Mouse (Mus musculus) midbrain, embryonic 13.5 days (tissue): Measurements from ENCODE around the gene Cdc37l1. TPM values are rescaled to one million over a fixed set of nuclear protein-coding genes. Genes with fewer than 3 reads are reported as not detected.
A peak's percentile ranks its signal among the peaks of the same experiment; 100 is the strongest.

Experiments
- ATAC-seq: fragments of 200-750 bp; cut with Nextera tagmentation; 2 replicates; pipeline ENCODE4 v1.8.0; 2017; ENCODE audit warnings: mild to moderate bottlenecking, moderate TSS enrichment, moderate library complexity
- H3K27ac ChIP-seq: fragments of 300-500 bp; sonication (generic); 2 replicates; pipeline ENCODE4 v1.5.1; 2015; ENCODE audit warnings: inconsistent platforms, mild to moderate bottlenecking, moderate library complexity
- H3K27me3 ChIP-seq: fragments of 300-500 bp; sonication (generic); 2 replicates; pipeline ENCODE4 v1.6.1; 2015; ENCODE audit warnings: mild to moderate bottlenecking, inconsistent platforms
- H3K36me3 ChIP-seq: fragments of 300-500 bp; sonication (generic); 2 replicates; pipeline ENCODE4 v1.6.1; 2015; ENCODE audit warnings: mild to moderate bottlenecking, inconsistent platforms
- H3K4me1 ChIP-seq: fragments of 300-500 bp; sonication (generic); replicated peaks from 2 replicates; pipeline ENCODE4 v1.6.1; 2015; ENCODE audit warnings: inconsistent platforms
- H3K4me2 ChIP-seq: fragments of 300-500 bp; sonication (generic); replicated peaks from 2 replicates; pipeline ENCODE4 v1.6.1; 2015; ENCODE audit warnings: moderate library complexity, mild to moderate bottlenecking, inconsistent platforms
- H3K4me3 ChIP-seq: fragments of 300-500 bp; sonication (generic); replicated peaks from 2 replicates; pipeline ENCODE4 v1.5.1; 2015; ENCODE audit warnings: mild to moderate bottlenecking, inconsistent platforms
- H3K9ac ChIP-seq: fragments of 300-500 bp; sonication (generic); replicated peaks from 2 replicates; pipeline ENCODE4 v1.6.1; 2015; ENCODE audit warnings: mild to moderate bottlenecking, inconsistent platforms
- H3K9me3 ChIP-seq: fragments of 300-500 bp; sonication (generic); 2 replicates; pipeline ENCODE4 v1.6.1; 2016; ENCODE audit warnings: mild to moderate bottlenecking, inconsistent platforms
- WGBS: fragments of 180-500 bp; shearing (Covaris S2); methylation state at CpG from one replicate; pipeline ENCODE4 v1.1.7; 2015; 5-methylcytosine and 5-hydroxymethylcytosine counted together
- polyA plus RNA-seq: library from polyadenylated mRNA; unstranded; fragments of >200 nt; fragmentation: Nextera tagmentation; extraction: Ambion mirVana; gene quantifications from 2 replicates; pipeline ENCODE4 v1.2.1, GENCODE M21; 2015

Cdc37l1 gene
- polyA plus RNA-seq, 1 experiment from 2014 or later: 51.6 TPM

GRCm38 (mm10) chr19:29009046-29009445 is 18.9 kb downstream of the Cdc37l1 start:
- WGBS: 94% methylated on average over 11 of the region's 11 CpGs
- Histone ChIP-seq H3K36me3 (peaks cover 58% of the 10 kb centered on the region), H3K27me3 (no peaks in the 10 kb centered on the region), H3K4me1 (no peaks in the 10 kb centered on the region), H3K9me3 (no peaks in the 10 kb centered on the region), H3K4me3 (no peak overlapping the region), H3K4me2 (no peak overlapping the region), H3K9ac (no peak overlapping the region), H3K27ac (no peak overlapping the region)
- ATAC-seq: no peak

- ATAC-seq: no peak
- H3K4me2 ChIP-seq: no peak overlapping the region
- no peak overlapping the region for H3K4me3 ChIP-seq
- H3K9ac ChIP-seq: no peak overlapping the region
- peaks cover 67% of the 10 kb centered on the region for H3K36me3 ChIP-seq
- 92% methylated on average over 12 of the region's 12 CpGs for WGBS
- H3K9me3 ChIP-seq: no peaks in the 10 kb centered on the region
- no peaks in the 10 kb centered on the region for H3K27me3 ChIP-seq
- no peak overlapping the region for H3K27ac ChIP-seq
- no peaks in the 10 kb centered on the region for H3K4me1 ChIP-seq
Observed at GRCm38 (mm10) chr19:29011355-29011990, 21.3 kb downstream of the Cdc37l1 start.

DNA sequence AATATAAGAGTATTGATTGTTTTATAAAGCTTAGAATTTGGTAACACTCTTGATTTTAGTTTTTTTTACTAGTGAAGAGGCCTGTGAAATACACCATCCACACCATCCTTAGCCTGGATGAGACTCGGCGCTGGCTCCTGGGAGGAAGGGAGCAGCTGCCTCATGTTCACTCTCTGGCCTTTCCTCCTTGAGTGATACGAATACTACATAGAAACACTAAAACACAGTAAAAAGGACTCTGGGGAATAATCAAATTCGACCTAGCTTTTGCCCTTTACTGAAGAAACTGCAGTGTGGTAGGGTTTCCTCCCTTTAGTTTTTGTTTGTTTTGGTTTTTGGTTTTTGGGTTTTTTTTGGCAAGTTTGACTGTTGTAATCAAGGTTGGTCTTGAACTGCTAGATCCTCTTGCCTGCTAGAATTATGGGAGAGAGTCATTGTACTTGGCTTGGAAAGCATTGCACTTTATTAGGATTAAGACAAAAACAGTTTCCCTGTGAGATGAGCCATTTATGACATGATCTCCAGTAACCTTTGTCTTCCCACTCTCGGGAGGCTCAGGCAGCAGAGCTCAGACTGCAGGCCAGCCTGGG is 24.4 kb downstream of the Cdc37l1 start:
- Histone ChIP-seq H3K27ac (no peak overlapping the region), H3K4me1 (no peaks in the 10 kb centered on the region), H3K4me3 (no peak overlapping the region), H3K9me3 (no peaks in the 10 kb centered on the region), H3K4me2 (no peak overlapping the region), H3K27me3 (no peaks in the 10 kb centered on the region), H3K36me3 (peaks cover 68% of the 10 kb centered on the region), H3K9ac (no peak overlapping the region)
- 90% methylated on average over 5 of the region's 5 CpGs for whole genome bisulfite sequencing
- ATAC-seq: no peak

- no peaks in the 10 kb centered on the region for H3K4me1 ChIP-seq
- H3K4me3 ChIP-seq: no peak overlapping the region
- no peaks in the 10 kb centered on the region for H3K9me3 ChIP-seq
- 89% methylated on average over 8 of the region's 8 CpGs for WGBS
- H3K27me3 ChIP-seq: no peaks in the 10 kb centered on the region
- no peak overlapping the region for H3K9ac ChIP-seq
- H3K36me3 ChIP-seq: peaks cover 74% of the 10 kb centered on the region
- no peak for ATAC-seq
- H3K4me2 ChIP-seq: no peak overlapping the region
- H3K27ac ChIP-seq: no peak overlapping the region
Observed at GRCm38 (mm10) chr19:29015410-29016203, 25.5 kb downstream of the Cdc37l1 start.

GRCm38 (mm10) chr19:29016204-29016765 is 26.1 kb downstream of the Cdc37l1 start:
- no peak overlapping the region for H3K4me3 ChIP-seq
- no peak overlapping the region for H3K9ac ChIP-seq
- 92% methylated on average over 5 of the region's 5 CpGs for WGBS
- no peaks in the 10 kb centered on the region for H3K9me3 ChIP-seq
- no peaks in the 10 kb centered on the region for H3K27me3 ChIP-seq
- H3K4me2 ChIP-seq: no peak overlapping the region
- H3K27ac ChIP-seq: no peak overlapping the region
- peaks cover 74% of the 10 kb centered on the region for H3K36me3 ChIP-seq
- no peaks in the 10 kb centered on the region for H3K4me1 ChIP-seq
- ATAC-seq: no peak

GRCm38 (mm10) chr19:29016786-29017185 is 26.6 kb downstream of the Cdc37l1 start:
- no peaks in the 10 kb centered on the region for H3K9me3 ChIP-seq
- H3K4me1 ChIP-seq: no peaks in the 10 kb centered on the region
- no peaks in the 10 kb centered on the region for H3K27me3 ChIP-seq
- H3K27ac ChIP-seq: no peak overlapping the region
- no peak for ATAC-seq
- 91% methylated on average over 5 of the region's 5 CpGs for WGBS
- no peak overlapping the region for H3K4me3 ChIP-seq
- no peak overlapping the region for H3K9ac ChIP-seq
- no peak overlapping the region for H3K4me2 ChIP-seq
- H3K36me3 ChIP-seq: peaks cover 74% of the 10 kb centered on the region

DNA sequence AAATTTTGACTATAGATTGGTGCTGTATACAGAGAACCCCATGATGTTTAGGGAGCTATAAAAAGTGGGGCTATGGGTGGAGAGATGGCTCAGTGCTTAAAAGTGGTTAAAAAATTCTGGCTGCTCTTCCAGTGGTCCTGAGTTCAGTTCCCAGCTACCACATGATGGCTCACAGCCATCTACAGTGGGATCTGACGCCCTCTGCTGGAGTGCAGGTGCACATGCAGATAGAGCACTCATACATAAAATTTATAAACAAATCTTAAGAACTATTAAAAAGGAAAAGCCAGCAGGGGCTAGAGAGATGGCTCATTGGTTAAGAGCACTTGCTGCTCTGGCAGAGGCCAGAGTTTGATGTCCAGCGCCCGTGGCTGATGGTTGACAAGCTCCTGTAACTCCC is 29.5 kb downstream of the Cdc37l1 start:
- Histone ChIP-seq H3K4me3 (no peak overlapping the region), H3K4me1 (peaks cover 11% of the 10 kb centered on the region; the same call in 1 of the 2 replicates), H3K27me3 (no peaks in the 10 kb centered on the region), H3K4me2 (no peak overlapping the region), H3K9me3 (no peaks in the 10 kb centered on the region), H3K36me3 (peaks cover 79% of the 10 kb centered on the region), H3K27ac (no peak overlapping the region), H3K9ac (no peak overlapping the region)
- no peak for ATAC-seq
- WGBS: 95% methylated on average over 3 of the region's 3 CpGs

GRCm38 (mm10) chr19:29021754-29022345 is 31.7 kb downstream of the Cdc37l1 start:
- Histone ChIP-seq H3K4me2 (no peak overlapping the region), H3K27me3 (no peaks in the 10 kb centered on the region), H3K9me3 (no peaks in the 10 kb centered on the region), H3K36me3 (peaks cover 87% of the 10 kb centered on the region), H3K4me3 (no peak overlapping the region), H3K4me1 (peaks cover 11% of the 10 kb centered on the region; the same call in 1 of the 2 replicates), H3K9ac (no peak overlapping the region), H3K27ac (no peak overlapping the region)
- ATAC-seq: no peak
- 90% methylated on average over 7 of the region's 7 CpGs for WGBS

GRCm38 (mm10) chr19:29024391-29024947 is 34.3 kb downstream of the Cdc37l1 start:
- peaks cover 69% of the 10 kb centered on the region for H3K36me3 ChIP-seq
- ATAC-seq: peak; percentile 89
- peaks cover 11% of the 10 kb centered on the region; the same call in 1 of the 2 replicates for H3K4me1 ChIP-seq
- H3K27me3 ChIP-seq: no peaks in the 10 kb centered on the region
- H3K9me3 ChIP-seq: no peaks in the 10 kb centered on the region
- H3K9ac ChIP-seq: no peak overlapping the region
- H3K27ac ChIP-seq: peak overlapping the region; percentile 61
- no peak overlapping the region for H3K4me3 ChIP-seq
- H3K4me2 ChIP-seq: no peak overlapping the region
- 62% methylated on average over 11 of the region's 11 CpGs for WGBS

- 0 out of 2 replicates have a peak, but pooled peaks cover 3% of the 10 kb centered on the region for H3K9me3 ChIP-seq
- 96% methylated on average over 3 of the region's 3 CpGs for WGBS
- no peak overlapping the region for H3K4me3 ChIP-seq
- no peak overlapping the region for H3K27ac ChIP-seq
- H3K4me1 ChIP-seq: no peaks in the 10 kb centered on the region
- no peak for ATAC-seq
- no peaks in the 10 kb centered on the region for H3K27me3 ChIP-seq
- peaks cover 22% of the 10 kb centered on the region for H3K36me3 ChIP-seq
- no peak overlapping the region for H3K9ac ChIP-seq
- H3K4me2 ChIP-seq: no peak overlapping the region
Observed at GRCm38 (mm10) chr19:29031788-29032187, 41.6 kb downstream of the Cdc37l1 start.

DNA sequence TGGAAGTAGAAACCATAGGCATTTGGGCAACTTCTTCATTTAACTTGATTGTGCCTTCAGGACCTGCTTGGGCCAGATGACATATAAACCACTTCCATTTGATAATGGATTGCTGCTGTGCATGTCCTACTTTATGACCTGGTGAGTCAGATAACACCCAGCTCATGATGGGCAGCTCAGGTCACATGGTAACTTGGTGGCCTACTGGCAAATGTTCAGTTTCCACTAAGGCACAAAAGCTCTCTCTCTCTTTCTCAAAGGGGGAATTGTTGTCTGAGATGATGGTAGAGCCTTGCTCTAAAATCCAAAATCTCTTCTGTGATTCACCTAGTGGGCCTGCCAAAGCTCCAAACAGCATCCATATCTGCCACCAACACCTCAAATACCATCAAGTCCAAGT is 42.5 kb downstream of the Cdc37l1 start:
- Histone ChIP-seq H3K27ac (no peak overlapping the region), H3K4me1 (no peaks in the 10 kb centered on the region), H3K9me3 (0 out of 2 replicates have a peak, but pooled peaks cover 3% of the 10 kb centered on the region), H3K9ac (no peak overlapping the region), H3K4me3 (no peak overlapping the region), H3K4me2 (no peak overlapping the region), H3K36me3 (peaks cover 22% of the 10 kb centered on the region), H3K27me3 (no peaks in the 10 kb centered on the region)
- ATAC-seq: no peak
